Mouse (Mus musculus) midbrain, embryonic 11.5 days (tissue): ENCODE measurements around the gene Ajm1. TPM values are rescaled to one million over a fixed set of nuclear protein-coding genes. Genes with fewer than 3 reads are reported as not detected.

Experiments
- ATAC-seq: fragments of 200-750 bp; cut with Nextera tagmentation; 2 replicates; pipeline ENCODE4 v1.8.0; 2017; ENCODE audit warnings: moderate TSS enrichment, moderate library complexity; ENCODE audit not compliant: low FRiP score
- DNase-seq: peaks from one replicate; pipeline ENCODE4 v3.0.0; 2015; ENCODE audit warnings: low spot score; ENCODE audit errors: missing footprints
- H3K27ac ChIP-seq: fragments of 300-500 bp; sonication (generic); 2 replicates; pipeline ENCODE4 v1.5.1; 2014; ENCODE audit warnings: low read depth, low read length
- H3K27me3 ChIP-seq: fragments of 300-500 bp; sonication (generic); 2 replicates; pipeline ENCODE4 v1.6.1; 2014; ENCODE audit warnings: mild to moderate bottlenecking, low read length, moderate library complexity, mixed read lengths; ENCODE audit not compliant: control insufficient read depth, insufficient read depth
- H3K36me3 ChIP-seq: fragments of 300-500 bp; sonication (generic); 2 replicates; pipeline ENCODE4 v1.6.1; 2014; ENCODE audit warnings: mild to moderate bottlenecking, low read length, moderate library complexity, mixed read lengths; ENCODE audit not compliant: control insufficient read depth, insufficient read depth
- H3K4me1 ChIP-seq: fragments of 300-500 bp; sonication (generic); 2 replicates; pipeline ENCODE4 v1.6.1; 2014; ENCODE audit warnings: low read length; ENCODE audit not compliant: control insufficient read depth, insufficient read depth
- H3K4me2 ChIP-seq: fragments of 300-500 bp; sonication (generic); 2 replicates; pipeline ENCODE4 v1.6.1; 2014; ENCODE audit warnings: mild to moderate bottlenecking, moderate library complexity
- H3K4me3 ChIP-seq: fragments of 300-500 bp; sonication (generic); 2 replicates; pipeline ENCODE4 v1.5.1; 2014; ENCODE audit warnings: low read depth, low read length
- H3K9ac ChIP-seq: fragments of 300-500 bp; sonication (generic); 2 replicates; pipeline ENCODE4 v1.6.1; 2014; ENCODE audit warnings: low read length
- H3K9me3 ChIP-seq: fragments of 300-500 bp; sonication (generic); 2 replicates; pipeline ENCODE4 v1.6.1; 2016; ENCODE audit warnings: low read length; ENCODE audit not compliant: control insufficient read depth
- WGBS: fragments of 180-500 bp; shearing (Covaris S2); extraction: QIAGEN DNeasy Blood & Tissue Kit; methylation state at CpG from one replicate; pipeline ENCODE4 v1.1.7; 2014; 5-methylcytosine and 5-hydroxymethylcytosine counted together
- polyA plus RNA-seq: library from polyadenylated mRNA; unstranded; fragments of >200 nt; fragmentation: Nextera tagmentation; extraction: Ambion mirVana; gene quantifications from 2 replicates; pipeline ENCODE4 v1.2.1, GENCODE M21; 2014

Gene Ajm1
- polyA plus RNA-seq, 1 experiment from 2014 or later, result 0.07 TPM

DNA sequence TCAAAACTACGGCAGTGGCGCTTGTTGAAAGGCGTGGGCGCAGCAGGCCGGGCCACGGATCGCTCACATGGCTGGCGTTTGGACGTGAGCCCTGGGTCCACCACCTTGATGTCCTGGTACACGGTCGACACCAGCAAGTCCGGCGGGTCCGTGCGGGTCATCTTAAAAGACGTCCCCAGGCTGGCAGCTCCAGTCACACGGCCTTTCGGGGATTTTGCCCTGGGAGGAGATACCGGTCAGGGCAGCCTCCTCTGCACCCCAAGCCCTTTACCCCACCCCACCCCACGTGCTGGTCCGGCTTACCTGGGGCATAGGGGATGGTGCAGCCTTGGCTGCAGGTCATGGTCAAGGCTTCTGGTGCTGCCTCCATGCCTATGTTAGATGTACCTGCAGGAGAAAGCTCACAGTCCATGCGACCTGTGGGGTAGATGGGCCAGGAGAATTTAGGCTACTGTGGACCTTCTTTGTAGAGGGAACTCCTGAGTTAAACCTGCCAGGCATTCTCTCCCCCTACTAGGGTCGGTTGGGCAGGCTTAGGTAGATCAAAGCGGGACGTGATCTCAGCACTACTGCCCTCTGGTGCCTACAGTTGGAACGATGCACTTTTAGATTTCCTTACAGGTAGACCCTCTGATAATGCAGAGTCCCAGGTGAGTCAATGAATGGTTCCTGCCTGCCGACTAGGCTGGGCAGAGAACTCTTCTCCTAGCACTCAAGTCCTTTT lies 1.7 kb downstream of the Ajm1 start:
- Histone ChIP-seq H3K27ac (no peak overlapping the region), H3K9ac (no peak overlapping the region), H3K9me3 (no peaks in the 10 kb centered on the region), H3K4me3 (0 out of 2 replicates have a peak overlapping the region, but pooled peaks have one; percentile 0), H3K4me1 (peaks cover 24% of the 10 kb centered on the region), H3K36me3 (peaks cover 2% of the 10 kb centered on the region; the same call in 1 of the 2 replicates), H3K27me3 (peaks cover 57% of the 10 kb centered on the region), H3K4me2 (no peak overlapping the region)
- WGBS, result 7% methylated on average over 27 of the region's 27 CpGs
- DNase-seq (peak; percentile 88), ATAC-seq (no peak)

GRCm38 (mm10) chr2:25578796-25579736 lies 2.5 kb downstream of the Ajm1 start:
- no peak overlapping the region for H3K27ac ChIP-seq
- no peaks in the 10 kb centered on the region for H3K9me3 ChIP-seq
- no peak for ATAC-seq
- no peak overlapping the region for H3K4me2 ChIP-seq
- peak; percentile 95 for DNase-seq
- H3K4me1 ChIP-seq, result peaks cover 24% of the 10 kb centered on the region
- peaks cover 57% of the 10 kb centered on the region for H3K27me3 ChIP-seq
- WGBS, result 6% methylated on average over 77 of the region's 77 CpGs
- H3K9ac ChIP-seq, result no peak overlapping the region
- H3K4me3 ChIP-seq, result 0 out of 2 replicates have a peak overlapping the region, but pooled peaks have one; percentile 0
- H3K36me3 ChIP-seq, result 0 out of 2 replicates have a peak, but pooled peaks cover under 1% of the 10 kb centered on the region

- Histone ChIP-seq H3K9ac (no peak overlapping the region), H3K4me2 (peak overlapping the region; percentile 41), H3K9me3 (no peaks in the 10 kb centered on the region), H3K27me3 (peaks cover 57% of the 10 kb centered on the region), H3K27ac (no peak overlapping the region), H3K4me1 (peaks cover 28% of the 10 kb centered on the region), H3K4me3 (peak overlapping the region; percentile 25), H3K36me3 (no peaks in the 10 kb centered on the region)
- WGBS, result 5% methylated on average over 75 of the region's 75 CpGs
- DNase-seq (peak; percentile 95), ATAC-seq (no peak)
Observed at GRCm38 (mm10) chr2:25577951-25578795, 3.4 kb downstream of the Ajm1 start.

DNA sequence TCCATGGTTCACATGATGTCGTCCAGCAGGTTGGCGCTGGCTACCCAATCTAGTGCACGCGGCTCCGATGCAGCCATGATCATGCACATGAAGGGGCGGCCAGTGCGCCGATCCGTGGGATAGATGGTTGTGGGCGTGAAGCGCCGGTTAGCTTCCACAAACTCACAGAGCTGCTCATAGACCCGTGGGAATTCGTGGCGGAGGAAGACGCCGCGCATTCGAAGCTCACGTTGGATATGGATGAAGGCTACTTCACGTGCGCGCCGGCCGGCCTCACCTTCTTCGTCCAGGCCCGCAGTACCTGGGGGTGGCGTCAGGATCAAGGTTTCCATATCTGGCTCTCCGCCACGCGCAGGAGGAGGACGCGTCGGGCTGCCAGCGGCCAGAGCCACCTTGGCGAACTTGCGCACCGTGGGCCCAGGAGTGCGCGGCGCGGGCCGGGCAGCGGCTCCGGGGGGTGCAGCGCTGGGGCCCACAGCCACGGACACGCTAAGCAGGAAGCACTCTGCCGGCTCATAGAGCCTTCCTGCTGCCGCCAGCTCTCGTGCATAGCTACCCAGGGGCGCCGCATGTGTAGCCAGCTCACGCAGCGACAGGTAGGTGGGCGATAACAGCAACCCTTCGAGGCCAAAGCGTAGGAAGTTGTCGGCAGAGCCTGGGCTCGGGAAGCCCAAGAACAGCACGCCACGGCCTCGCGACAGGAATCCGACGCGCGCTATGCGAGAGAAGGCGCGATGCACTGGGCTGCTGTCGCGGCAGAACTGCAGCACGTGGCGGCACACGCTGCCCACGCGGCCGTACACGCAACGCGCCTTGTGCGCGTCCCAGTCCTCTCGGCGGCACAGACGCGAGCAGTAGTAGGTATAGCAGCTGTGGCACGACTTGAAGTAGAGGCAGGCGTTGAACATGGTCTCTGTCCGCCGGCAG lies 4.3 kb downstream of the Ajm1 start:
- H3K4me2 ChIP-seq, result peak overlapping the region; percentile 41
- peaks cover 57% of the 10 kb centered on the region for H3K27me3 ChIP-seq
- WGBS, result 13% methylated on average over 92 of the region's 92 CpGs
- no peaks in the 10 kb centered on the region for H3K9me3 ChIP-seq
- peaks cover 26% of the 10 kb centered on the region for H3K4me1 ChIP-seq
- H3K4me3 ChIP-seq, result peak overlapping the region; percentile 25
- no peak overlapping the region for H3K9ac ChIP-seq
- no peaks in the 10 kb centered on the region for H3K36me3 ChIP-seq
- H3K27ac ChIP-seq, result no peak overlapping the region
- ATAC-seq (no peak), DNase-seq (peak; percentile 90)

DNA sequence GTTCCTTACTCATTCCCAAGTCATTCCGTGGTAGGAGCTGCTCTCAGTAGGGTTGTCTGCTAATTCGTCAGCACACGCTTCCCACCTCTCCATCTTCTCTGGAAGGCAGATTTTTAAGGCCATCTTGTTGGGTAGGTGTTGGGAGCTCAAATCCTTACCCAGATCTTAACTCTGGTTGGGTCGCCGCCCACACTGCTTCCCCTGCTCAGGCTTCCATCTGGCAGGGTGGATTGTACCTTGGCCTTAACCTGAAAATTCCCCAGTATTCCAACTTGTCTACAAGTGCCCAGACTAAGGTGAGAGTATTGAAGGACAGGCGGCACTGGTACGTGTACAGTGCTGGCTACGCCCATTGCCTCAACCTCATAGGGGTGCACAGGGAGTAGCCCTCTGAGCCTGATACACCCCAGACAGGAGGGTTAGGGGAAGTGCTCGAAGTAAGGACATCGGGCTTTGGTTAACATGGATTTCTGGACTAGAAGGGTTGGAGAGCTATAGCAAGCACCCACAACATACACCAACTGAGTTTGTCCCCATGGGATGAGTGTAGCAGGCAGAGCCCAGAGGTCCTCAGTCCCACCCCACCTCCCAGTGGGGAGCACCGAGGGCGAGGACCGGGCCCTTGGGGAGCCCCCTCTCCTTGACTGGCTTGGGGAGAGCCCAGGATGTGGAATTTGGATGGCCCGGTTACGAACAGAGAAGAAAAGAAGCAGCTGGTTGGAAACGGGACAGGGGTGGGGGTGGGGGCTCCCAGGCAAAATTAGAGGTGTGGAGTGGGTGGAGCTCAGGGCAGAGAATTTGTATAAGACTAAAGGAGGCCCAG lies 5.3 kb downstream of the Ajm1 start:
- Histone ChIP-seq H3K27ac (no peak overlapping the region), H3K4me1 (peaks cover 23% of the 10 kb centered on the region)

DNA sequence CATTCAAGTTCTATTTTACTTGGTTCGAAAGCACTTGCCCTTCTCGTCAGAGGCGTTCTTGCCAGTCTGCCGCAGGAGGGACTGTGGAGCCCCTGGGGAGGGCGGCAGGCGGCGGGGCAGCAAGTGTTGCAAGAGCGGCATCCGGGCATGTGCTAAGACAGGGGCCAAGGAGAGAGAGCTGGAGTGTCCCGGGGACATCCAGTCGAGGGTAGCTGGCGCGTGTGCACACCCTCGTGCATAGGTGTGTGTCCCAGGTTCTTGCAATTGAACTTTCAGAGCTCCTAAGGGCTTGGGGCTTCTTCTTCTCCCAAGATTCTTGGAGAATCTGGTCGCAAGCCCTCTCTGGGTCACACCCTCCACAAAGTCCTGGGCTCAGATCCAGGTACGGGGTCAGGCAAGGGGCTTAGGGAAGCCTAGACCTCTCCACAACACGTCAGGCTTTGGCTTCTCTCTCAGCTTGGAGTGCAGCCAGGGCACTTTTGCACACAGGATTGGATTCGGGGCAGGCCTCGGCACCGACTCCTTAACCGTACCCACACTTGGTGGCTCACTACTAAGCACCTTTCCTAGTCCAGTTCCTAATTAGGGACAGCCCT lies 6.0 kb downstream of the Ajm1 start:
- Histone ChIP-seq H3K27ac (peak overlapping the region; percentile 49), H3K4me3 (peak overlapping the region; percentile 47), H3K4me1 (peaks cover 21% of the 10 kb centered on the region), H3K36me3 (no peaks in the 10 kb centered on the region), H3K27me3 (peaks cover 48% of the 10 kb centered on the region), H3K4me2 (peak overlapping the region; percentile 61), H3K9me3 (no peaks in the 10 kb centered on the region), H3K9ac (peak overlapping the region; percentile 57)
- 20% methylated on average over 20 of the region's 21 CpGs for WGBS
- ATAC-seq (no peak), DNase-seq (peak; percentile 95)

More for the DNA sequence above, 5.3 kb downstream of the Ajm1 start:
- DNase-seq (no peak), ATAC-seq (no peak)
- Histone ChIP-seq H3K9ac (no peak overlapping the region), H3K4me3 (no peak overlapping the region), H3K27me3 (peaks cover 55% of the 10 kb centered on the region), H3K9me3 (no peaks in the 10 kb centered on the region), H3K36me3 (no peaks in the 10 kb centered on the region), H3K4me2 (no peak overlapping the region; the same call in 1 of the 2 replicates)
- WGBS, result 67% methylated on average over 16 of the region's 16 CpGs
